8 mouse cellular contexts compared by ENCODE assay signal in genomic region chr15:80088637-80089036, GRCm38 (mm10). TPM values are rescaled to one million over a fixed set of nuclear protein-coding genes. Genes with fewer than 3 reads are reported as not detected.
DNase-seq lines count a peak whose midpoint lies in the region; ATAC-seq and TF ChIP-seq lines count a peak whose summit lies in the region.

No protein-coding gene starts in this region.

- H3K27me3 ChIP-seq in hindbrain, embryonic 10.5 days (ENCODE audit: insufficient read depth, poor library complexity, severe bottlenecking), result peaks cover 43% of the 10 kb centered on the region
- peaks cover 19% of the 10 kb centered on the region for H3K27me3 ChIP-seq in hindbrain, embryonic 13.5 days
- peaks cover 46% of the 10 kb centered on the region for H3K27me3 ChIP-seq in embryonic facial prominence, embryonic 10.5 days (replicated peaks; ENCODE audit: low read depth, poor library complexity, severe bottlenecking)
- H3K27me3 ChIP-seq in heart, postnatal 0 days (ENCODE audit: control insufficient read depth, insufficient read depth, low read length), result peaks cover 19% of the 10 kb centered on the region

- no peaks in the 10 kb centered on the region for H3K9me3 ChIP-seq in hindbrain, embryonic 10.5 days
- no peaks in the 10 kb centered on the region for H3K9me3 ChIP-seq in hindbrain, embryonic 13.5 days
- H3K9me3 ChIP-seq in embryonic facial prominence, embryonic 10.5 days, result no peaks in the 10 kb centered on the region
- H3K9me3 ChIP-seq in heart, postnatal 0 days (replicated peaks; ENCODE audit: control insufficient read depth, low read length), result no peaks in the 10 kb centered on the region

- ATAC-seq in hindbrain, embryonic 13.5 days (ENCODE audit: low FRiP score), result no peak
- peak; percentile 24; the same call in 1 of the 2 replicates for ATAC-seq in heart, postnatal 0 days (ENCODE audit: insufficient read depth, low read depth)
- peak; percentile 82 for ATAC-seq in megakaryocyte progenitor cell, adult 5-6 weeks (replicated peaks; ENCODE audit: poor library complexity)

- 28% methylated on average over 4 of the region's 4 CpGs for WGBS in hindbrain, embryonic 10.5 days
- WGBS in hindbrain, embryonic 13.5 days, result 35% methylated on average over 4 of the region's 4 CpGs
- 36% methylated on average over 4 of the region's 4 CpGs for WGBS in embryonic facial prominence, embryonic 10.5 days
- WGBS in heart, postnatal 0 days, result 27% methylated on average over 4 of the region's 4 CpGs

- no peak overlapping the region for H3K4me3 ChIP-seq in hindbrain, embryonic 10.5 days
- no peak overlapping the region for H3K4me3 ChIP-seq in hindbrain, embryonic 13.5 days
- H3K4me3 ChIP-seq in embryonic facial prominence, embryonic 10.5 days, result no peak overlapping the region
- H3K4me3 ChIP-seq in heart, postnatal 0 days (ENCODE audit: low read depth, low read length), result no peak overlapping the region

- TF ChIP-seq EP300 in heart, postnatal 0 days (IDR thresholded peaks at IDR 0.05; ENCODE audit: low read depth), result no peak

- H3K9ac ChIP-seq in hindbrain, embryonic 13.5 days, result no peak overlapping the region
- H3K9ac ChIP-seq in heart, postnatal 0 days (replicated peaks; ENCODE audit: low read depth, low read length), result no peak overlapping the region

- no peak overlapping the region for H3K27ac ChIP-seq in hindbrain, embryonic 10.5 days
- H3K27ac ChIP-seq in hindbrain, embryonic 13.5 days, result no peak overlapping the region
- H3K27ac ChIP-seq in embryonic facial prominence, embryonic 10.5 days (replicated peaks), result no peak overlapping the region
- H3K27ac ChIP-seq in heart, postnatal 0 days (ENCODE audit: low read depth), result no peak overlapping the region

- H3K4me2 ChIP-seq in hindbrain, embryonic 13.5 days, result no peak overlapping the region
- no peak overlapping the region for H3K4me2 ChIP-seq in heart, postnatal 0 days (ENCODE audit: low read depth, low read length)

- peak; percentile 94 for TF ChIP-seq CTCF in heart, postnatal 0 days (IDR thresholded peaks at IDR 0.05; ENCODE audit: low read depth)

- H3K36me3 ChIP-seq in hindbrain, embryonic 10.5 days, result no peaks in the 10 kb centered on the region
- no peaks in the 10 kb centered on the region for H3K36me3 ChIP-seq in hindbrain, embryonic 13.5 days
- H3K36me3 ChIP-seq in embryonic facial prominence, embryonic 10.5 days (replicated peaks), result no peaks in the 10 kb centered on the region
- H3K36me3 ChIP-seq in heart, postnatal 0 days (replicated peaks; ENCODE audit: control insufficient read depth, insufficient read depth, low read length), result no peaks in the 10 kb centered on the region

- peaks cover 28% of the 10 kb centered on the region for H3K4me1 ChIP-seq in hindbrain, embryonic 10.5 days (replicated peaks)
- H3K4me1 ChIP-seq in hindbrain, embryonic 13.5 days (replicated peaks), result peaks cover 20% of the 10 kb centered on the region
- H3K4me1 ChIP-seq in embryonic facial prominence, embryonic 10.5 days, result peaks cover 25% of the 10 kb centered on the region
- H3K4me1 ChIP-seq in heart, postnatal 0 days (ENCODE audit: control insufficient read depth, insufficient read depth), result 0 out of 2 replicates have a peak, but pooled peaks cover 5% of the 10 kb centered on the region

- peak; percentile 87 for DNase-seq in hindbrain, embryonic 10.5 days (ENCODE audit: low spot score)
- peak; percentile 94 for DNase-seq in adrenal gland, postnatal 14 days
- DNase-seq in embryonic facial prominence, embryonic 10.5 days (ENCODE audit: low spot score), result peak; percentile 89
- DNase-seq in heart, postnatal 0 days (ENCODE audit: low spot score), result peak; percentile 86
- DNase-seq in left cerebral cortex, adult 18-20 months (ENCODE audit: low spot score in 2 of 2), result peak; percentile 92 to 96
- peak; percentile 91 to 96 for DNase-seq in spleen, postnatal 10 days (ENCODE audit: low spot score in 2 of 2)

RNA-seq across cellular contexts. Expression of gene Syngr1, which starts 2.5 kb away (rescaled TPM):
- polyA plus RNA-seq in hindbrain, embryonic 10.5 days (2016; fragmentation: Nextera tagmentation; extraction: Ambion mirVana), result 7.6 and 7.7 TPM in 2 replicates
- polyA plus RNA-seq in hindbrain, embryonic 13.5 days (2015; fragmentation: Nextera tagmentation; extraction: Ambion mirVana), result 27.9 and 28.3 TPM in 2 replicates
- 28.5 and 29.8 TPM in 2 replicates for total RNA-seq in adrenal gland, postnatal 14 days (2021)
- polyA plus RNA-seq in embryonic facial prominence, embryonic 10.5 days (2016; fragmentation: Nextera tagmentation; extraction: Ambion mirVana), result 5.9 and 7.0 TPM in 2 replicates
- total RNA-seq in heart, postnatal 0 days (2014; rRNA removed; ENCODE audit: low replicate concordance), result 104 and 144 TPM in 2 replicates
- polyA plus RNA-seq in heart, postnatal 0 days (2015; fragmentation: Nextera tagmentation; extraction: Ambion mirVana), result 140 and 150 TPM in 2 replicates
- 100 to 1,000 TPM; 421 to 438 TPM for total RNA-seq in left cerebral cortex, adult 18-20 months (2021)
- total RNA-seq in megakaryocyte progenitor cell, adult 5-6 weeks (2015), result 2.1 and 3.6 TPM in 2 replicates
- 1.5 and 1.8 TPM in 2 replicates for total RNA-seq in megakaryocyte progenitor cell, adult 5-6 weeks (2017)

RNA-seq across cellular contexts. Expression of gene Rpl3, which starts 3.0 kb away (rescaled TPM):
- polyA plus RNA-seq in hindbrain, embryonic 10.5 days (2016; fragmentation: Nextera tagmentation; extraction: Ambion mirVana), result 806 and 957 TPM in 2 replicates
- polyA plus RNA-seq in hindbrain, embryonic 13.5 days (2015; fragmentation: Nextera tagmentation; extraction: Ambion mirVana), result 613 and 622 TPM in 2 replicates
- 594 and 691 TPM in 2 replicates for total RNA-seq in adrenal gland, postnatal 14 days (2021)
- polyA plus RNA-seq in embryonic facial prominence, embryonic 10.5 days (2016; fragmentation: Nextera tagmentation; extraction: Ambion mirVana), result 1,034 and 1,049 TPM in 2 replicates
- total RNA-seq in heart, postnatal 0 days (2014; rRNA removed; ENCODE audit: low replicate concordance), result 763 and 766 TPM in 2 replicates
- polyA plus RNA-seq in heart, postnatal 0 days (2015; fragmentation: Nextera tagmentation; extraction: Ambion mirVana), result 480 and 487 TPM in 2 replicates
- total RNA-seq in left cerebral cortex, adult 18-20 months (2021), result 100 to 1,000 TPM; 526 to 554 TPM
- total RNA-seq in megakaryocyte progenitor cell, adult 5-6 weeks (2015), result 2,120 and 2,179 TPM in 2 replicates
- total RNA-seq in megakaryocyte progenitor cell, adult 5-6 weeks (2017), result 3,037 and 3,138 TPM in 2 replicates

RNA-seq across cellular contexts. Expression of gene Tab1, which starts 44.3 kb away (rescaled TPM):
- polyA plus RNA-seq in hindbrain, embryonic 10.5 days (2016; fragmentation: Nextera tagmentation; extraction: Ambion mirVana), result 41.3 and 42.8 TPM in 2 replicates
- polyA plus RNA-seq in hindbrain, embryonic 13.5 days (2015; fragmentation: Nextera tagmentation; extraction: Ambion mirVana), result 38.3 and 41.2 TPM in 2 replicates
- 14.6 and 23.0 TPM in 2 replicates for total RNA-seq in adrenal gland, postnatal 14 days (2021)
- polyA plus RNA-seq in embryonic facial prominence, embryonic 10.5 days (2016; fragmentation: Nextera tagmentation; extraction: Ambion mirVana), result 43.3 and 45.3 TPM in 2 replicates
- 37.3 and 41.2 TPM in 2 replicates for total RNA-seq in heart, postnatal 0 days (2014; rRNA removed; ENCODE audit: low replicate concordance)
- polyA plus RNA-seq in heart, postnatal 0 days (2015; fragmentation: Nextera tagmentation; extraction: Ambion mirVana), result 25.0 and 29.1 TPM in 2 replicates
- total RNA-seq in left cerebral cortex, adult 18-20 months (2021), result 10 to 100 TPM; 23.8 to 25.7 TPM
- total RNA-seq in megakaryocyte progenitor cell, adult 5-6 weeks (2015), result 4.0 and 6.0 TPM in 2 replicates
- total RNA-seq in megakaryocyte progenitor cell, adult 5-6 weeks (2017), result 15.7 and 19.2 TPM in 2 replicates
